Mouse (Mus musculus): ENCODE measurements around the gene Gm20850. TPM values are rescaled to one million over a fixed set of nuclear protein-coding genes. Genes with fewer than 3 reads are reported as not detected.

The Gm20850 gene
- polyA plus RNA-seq (2015; fragmentation: Nextera tagmentation; extraction: Ambion mirVana), result not detected in 2 replicates

DNA sequence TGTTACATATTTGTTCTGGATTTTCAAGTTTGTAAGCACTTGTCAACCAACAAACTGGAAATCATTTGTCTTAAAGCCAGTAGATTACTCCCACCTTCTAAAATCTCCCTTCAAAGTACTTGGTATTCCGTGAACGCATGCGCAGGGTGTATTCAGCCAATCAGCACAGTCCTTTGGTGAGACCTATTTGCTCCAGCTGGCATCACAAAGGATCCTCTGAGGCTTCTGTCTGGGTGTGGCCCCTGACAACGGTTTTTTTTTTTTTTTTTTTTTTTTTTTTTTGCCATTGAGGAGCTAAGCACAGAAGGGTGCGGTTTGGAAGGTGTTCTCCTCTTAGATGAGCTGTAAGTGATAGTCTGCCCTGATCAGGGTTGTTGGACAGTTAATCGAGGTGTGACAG lies at the start of gene Gm20850:
Gm20850 (plus strand) TSS at position 301 of the 400 bp plus-strand sequence.

Data from adrenal gland, postnatal 0 days (tissue).